Mouse (Mus musculus) midbrain, embryonic 16.5 days (tissue): ENCODE data around the gene Ebi3. TPM values are rescaled to one million over a fixed set of nuclear protein-coding genes. Genes with fewer than 3 reads are reported as not detected.

Experiments
- ATAC-seq: fragments of 200-750 bp; cut with Nextera tagmentation; 2 replicates; pipeline ENCODE4 v1.8.0; 2017; ENCODE audit warnings: moderate TSS enrichment
- H3K27ac ChIP-seq: fragments of 300-500 bp; sonication (generic); 2 replicates; pipeline ENCODE4 v1.5.1; 2014; ENCODE audit warnings: mild to moderate bottlenecking, low read length, mixed read lengths
- H3K27me3 ChIP-seq: fragments of 300-500 bp; sonication (generic); 2 replicates; pipeline ENCODE4 v1.6.1; 2014; ENCODE audit warnings: low read depth, low read length, mixed read lengths; ENCODE audit not compliant: control insufficient read depth, insufficient read depth
- H3K36me3 ChIP-seq: fragments of 300-500 bp; sonication (generic); 2 replicates; pipeline ENCODE4 v1.6.1; 2014; ENCODE audit warnings: mild to moderate bottlenecking, low read length, moderate library complexity, mixed read lengths; ENCODE audit not compliant: control insufficient read depth, insufficient read depth
- H3K4me1 ChIP-seq: fragments of 300-500 bp; sonication (generic); 2 replicates; pipeline ENCODE4 v1.6.1; 2014; ENCODE audit warnings: mild to moderate bottlenecking, low read length, mixed read lengths; ENCODE audit not compliant: control insufficient read depth, insufficient read depth
- H3K4me2 ChIP-seq: fragments of 300-500 bp; sonication (generic); 2 replicates; pipeline ENCODE4 v1.6.1; 2014; ENCODE audit warnings: mild to moderate bottlenecking, low read length, mixed read lengths
- H3K4me3 ChIP-seq: fragments of 300-500 bp; sonication (generic); 2 replicates; pipeline ENCODE4 v1.5.1; 2014; ENCODE audit warnings: low read depth, mild to moderate bottlenecking, low read length, moderate library complexity, mixed read lengths
- H3K9ac ChIP-seq: fragments of 300-500 bp; sonication (generic); 2 replicates; pipeline ENCODE4 v1.6.1; 2014; ENCODE audit warnings: low read depth, low read length, mixed read lengths
- H3K9me3 ChIP-seq: fragments of 300-500 bp; sonication (generic); replicated peaks from 2 replicates; pipeline ENCODE4 v1.6.1; 2014; ENCODE audit warnings: mild to moderate bottlenecking, low read length, mixed read lengths; ENCODE audit not compliant: control insufficient read depth, poor library complexity, severe bottlenecking
- WGBS: fragments of 180-500 bp; shearing (Covaris S2); extraction: QIAGEN DNeasy Blood & Tissue Kit; methylation state at CpG from one replicate; pipeline ENCODE4 v1.1.7; 2014; 5-methylcytosine and 5-hydroxymethylcytosine counted together
- polyA plus RNA-seq: library from polyadenylated mRNA; unstranded; fragments of >200 nt; fragmentation: Nextera tagmentation; extraction: Ambion mirVana; gene quantifications from 2 replicates; pipeline ENCODE4 v1.2.1, GENCODE M21; 2015

The Ebi3 gene
- polyA plus RNA-seq, 1 experiment from 2014 or later: 7.1 TPM

- peak; percentile 44 for ATAC-seq
- no peaks in the 10 kb centered on the region for H3K9me3 ChIP-seq
- peaks cover 31% of the 10 kb centered on the region for H3K4me1 ChIP-seq
- no peaks in the 10 kb centered on the region for H3K27me3 ChIP-seq
- 1% methylated on average over 26 of the region's 26 CpGs for WGBS
- no peaks in the 10 kb centered on the region for H3K36me3 ChIP-seq
- peak overlapping the region; percentile 61 for H3K27ac ChIP-seq
- peak overlapping the region; percentile 42 for H3K4me3 ChIP-seq
- peak overlapping the region; percentile 51 for H3K9ac ChIP-seq
- H3K4me2 ChIP-seq: peak overlapping the region; percentile 52
Measured at GRCm38 (mm10) chr17:55956129-55956528, 3.7 kb downstream of the Ebi3 start.

- H3K36me3 ChIP-seq: no peaks in the 10 kb centered on the region
- peak overlapping the region; percentile 52 for H3K4me2 ChIP-seq
- peak overlapping the region; percentile 61 for H3K27ac ChIP-seq
- ATAC-seq: peak; percentile 4; the same call in 1 of the 2 replicates
- peak overlapping the region; percentile 51 for H3K9ac ChIP-seq
- peak overlapping the region; percentile 42 for H3K4me3 ChIP-seq
- 31% methylated on average over 6 of the region's 6 CpGs for WGBS
- no peaks in the 10 kb centered on the region for H3K27me3 ChIP-seq
- no peaks in the 10 kb centered on the region for H3K9me3 ChIP-seq
- peaks cover 31% of the 10 kb centered on the region for H3K4me1 ChIP-seq
Measured at GRCm38 (mm10) chr17:55956591-55956990, 4.2 kb downstream of the Ebi3 start.

- ATAC-seq: no peak
- no peaks in the 10 kb centered on the region for H3K27me3 ChIP-seq
- H3K9me3 ChIP-seq: no peaks in the 10 kb centered on the region
- 0 out of 2 replicates have a peak, but pooled peaks cover 3% of the 10 kb centered on the region for H3K36me3 ChIP-seq
- peak overlapping the region; percentile 60; the same call in 1 of the 2 replicates for H3K27ac ChIP-seq
- peak overlapping the region; percentile 3; the same call in 1 of the 2 replicates for H3K4me3 ChIP-seq
- peaks cover 31% of the 10 kb centered on the region for H3K4me1 ChIP-seq
- H3K4me2 ChIP-seq: peak overlapping the region; percentile 52
- WGBS: 14% methylated on average over 9 of the region's 9 CpGs
- H3K9ac ChIP-seq: peak overlapping the region; percentile 26; the same call in 1 of the 2 replicates
Measured at GRCm38 (mm10) chr17:55957168-55957567, 4.7 kb downstream of the Ebi3 start.

DNA sequence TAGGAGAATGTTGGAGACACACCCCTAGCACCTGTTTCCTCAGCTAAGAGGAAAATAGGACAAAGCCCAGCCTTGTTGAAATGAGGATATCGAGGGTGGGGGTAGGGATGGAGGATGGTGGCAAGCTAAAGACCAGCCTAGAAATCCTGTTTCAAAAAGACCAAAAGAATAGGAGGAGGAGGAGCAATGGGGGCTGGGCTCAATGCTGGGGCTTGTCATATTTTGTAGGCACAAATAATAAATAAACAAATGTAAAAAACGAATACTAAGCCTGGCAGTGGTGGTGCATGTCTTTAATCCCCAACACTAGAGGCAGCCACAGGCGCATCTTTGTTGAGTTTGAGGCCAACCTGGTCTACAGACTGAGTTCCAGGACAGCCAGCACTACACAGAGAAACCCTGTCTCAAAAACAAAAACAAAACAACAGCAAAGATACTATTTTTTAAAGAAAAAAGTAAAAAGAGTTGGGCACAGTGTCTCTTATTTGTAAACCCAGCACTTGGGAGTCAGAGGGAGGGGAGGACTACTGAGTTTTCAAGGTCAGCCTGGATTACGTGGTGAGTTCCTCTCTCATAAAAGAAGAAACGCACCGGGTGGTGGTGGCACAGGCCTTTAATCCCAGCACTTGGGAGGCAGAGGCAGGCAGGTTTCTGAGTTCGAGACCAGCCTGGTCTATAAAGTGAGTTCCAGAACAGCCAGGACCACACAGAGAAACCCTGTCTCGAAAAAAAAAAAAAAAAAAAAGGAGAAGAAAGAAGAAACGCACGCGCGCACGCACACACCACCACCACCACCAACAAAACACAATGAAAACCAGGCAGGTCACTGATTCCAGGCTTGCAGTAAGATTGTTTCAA lies 5.5 kb downstream of the Ebi3 start:
- H3K27ac ChIP-seq: peak overlapping the region; percentile 89

GRCm38 (mm10) chr17:55958584-55958886 lies 6.1 kb downstream of the Ebi3 start:
- 22% methylated on average over 2 of the region's 2 CpGs for WGBS
- no peaks in the 10 kb centered on the region for H3K27me3 ChIP-seq
- H3K4me1 ChIP-seq: peaks cover 31% of the 10 kb centered on the region
- H3K27ac ChIP-seq: peak overlapping the region; percentile 89
- ATAC-seq: no peak
- 0 out of 2 replicates have a peak, but pooled peaks cover 3% of the 10 kb centered on the region for H3K36me3 ChIP-seq
- H3K4me2 ChIP-seq: peak overlapping the region; percentile 66
- peak overlapping the region; percentile 55 for H3K9ac ChIP-seq
- no peaks in the 10 kb centered on the region for H3K9me3 ChIP-seq
- H3K4me3 ChIP-seq: peak overlapping the region; percentile 51

More for the DNA sequence above, 5.5 kb downstream of the Ebi3 start:
- 85% methylated on average over 13 of the region's 13 CpGs for WGBS
- Histone ChIP-seq H3K36me3 (0 out of 2 replicates have a peak, but pooled peaks cover 3% of the 10 kb centered on the region), H3K27me3 (no peaks in the 10 kb centered on the region), H3K4me1 (peaks cover 31% of the 10 kb centered on the region), H3K9me3 (no peaks in the 10 kb centered on the region), H3K4me3 (peak overlapping the region; percentile 51), H3K9ac (peak overlapping the region; percentile 55), H3K4me2 (peak overlapping the region; percentile 66)
- ATAC-seq: no peak

DNA sequence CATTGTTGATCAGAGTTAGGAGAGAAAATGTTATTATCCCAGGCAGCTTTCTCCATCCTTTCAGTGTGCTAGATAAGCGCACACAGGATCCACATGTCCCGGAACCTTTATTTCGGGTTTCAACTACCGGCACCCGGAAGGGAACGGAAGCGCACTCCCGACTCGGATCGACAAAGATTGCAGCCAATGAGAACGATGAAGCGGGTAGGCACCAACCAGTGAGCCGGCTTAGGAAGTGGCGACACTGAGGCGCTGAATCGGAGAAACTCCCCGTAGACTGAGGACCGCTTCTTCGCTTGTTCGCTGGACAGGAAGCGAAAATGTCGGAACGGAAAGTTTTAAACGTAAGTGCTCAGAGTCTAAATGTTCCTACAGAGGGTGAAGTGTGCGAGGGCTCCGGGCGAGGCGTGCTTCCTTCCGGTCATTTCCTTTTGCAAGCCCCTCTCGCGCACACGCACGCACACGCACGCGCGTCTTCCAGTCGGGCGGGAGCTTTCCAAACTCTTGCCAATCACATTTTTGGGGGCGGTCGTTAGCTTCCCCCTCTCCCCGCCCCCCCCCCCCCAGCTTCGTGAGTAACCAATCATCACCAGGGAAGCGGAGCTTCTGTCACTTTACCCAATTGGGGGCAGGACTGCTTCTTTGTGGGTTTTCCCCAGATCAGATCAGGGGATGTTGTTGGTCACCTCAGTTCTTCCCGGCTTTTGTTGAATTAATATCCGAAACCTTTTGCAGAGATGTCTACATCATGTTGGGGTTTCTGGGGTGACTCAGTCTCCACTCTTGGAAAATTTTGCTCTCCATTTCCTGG lies 6.7 kb downstream of the Ebi3 start, which contains the start of gene Yju2:
TSS of gene Yju2 (plus strand) at position 182 of the 811 bp plus-strand sequence.
- WGBS: under 1% methylated on average over 46 of the region's 46 CpGs
- peak; percentile 90 for ATAC-seq

DNA sequence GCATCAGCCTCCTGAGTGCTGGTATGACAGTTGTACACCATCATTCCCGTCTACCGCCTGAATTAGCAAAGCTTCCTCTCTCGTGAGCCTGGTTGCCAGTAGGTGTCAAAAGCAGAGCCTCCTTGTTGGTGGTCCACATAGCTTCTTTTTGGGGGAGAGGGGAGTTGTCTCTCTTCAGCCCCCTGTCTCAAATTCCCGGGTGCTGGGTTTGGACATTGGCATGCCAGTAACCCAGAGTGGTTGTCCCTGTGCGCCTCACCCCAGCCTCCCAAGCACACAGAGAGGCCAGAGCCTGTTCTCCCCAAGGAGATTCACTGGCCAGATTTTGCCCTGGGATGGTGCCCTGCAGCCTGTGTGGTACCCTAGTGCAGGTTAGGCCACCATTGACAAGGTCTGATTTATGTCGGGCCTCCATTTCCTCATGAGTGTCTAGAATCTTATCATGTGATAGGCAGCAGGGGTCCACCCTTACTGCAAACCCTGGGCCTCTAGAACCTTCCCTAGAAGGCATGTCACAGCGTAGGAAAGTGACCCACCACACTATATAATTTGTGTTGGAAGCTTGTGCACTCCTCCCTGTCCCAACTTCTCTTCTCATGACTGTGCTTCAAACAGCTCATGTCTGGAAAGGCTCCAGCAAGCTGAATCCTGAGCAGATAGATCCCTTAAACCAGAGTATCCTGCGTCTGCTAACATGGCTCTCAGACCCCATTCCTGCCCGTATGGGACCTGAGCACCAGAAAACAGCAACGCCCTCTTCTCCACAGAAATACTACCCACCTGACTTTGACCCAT lies 7.7 kb downstream of the Ebi3 start:
- WGBS: 76% methylated on average over 10 of the region's 10 CpGs
- peak overlapping the region; percentile 75 for H3K27ac ChIP-seq
- peak overlapping the region; percentile 51 for H3K4me3 ChIP-seq
- peak overlapping the region; percentile 56 for H3K4me2 ChIP-seq
- H3K36me3 ChIP-seq: peaks cover 5% of the 10 kb centered on the region; the same call in 1 of the 2 replicates
- H3K4me1 ChIP-seq: peaks cover 31% of the 10 kb centered on the region
- ATAC-seq: no peak
- H3K9ac ChIP-seq: peak overlapping the region; percentile 27
- H3K27me3 ChIP-seq: no peaks in the 10 kb centered on the region
- no peaks in the 10 kb centered on the region for H3K9me3 ChIP-seq

More for the DNA sequence above, 6.7 kb downstream of the Ebi3 start, which contains the start of gene Yju2:
- Histone ChIP-seq H3K27me3 (no peaks in the 10 kb centered on the region), H3K36me3 (0 out of 2 replicates have a peak, but pooled peaks cover 3% of the 10 kb centered on the region), H3K9ac (peak within 1 kb of the TSS; percentile 57), H3K4me2 (peak within 1 kb of the TSS; percentile 66), H3K9me3 (no peaks in the 10 kb centered on the region), H3K4me3 (peak within 1 kb of the TSS; percentile 51), H3K4me1 (peaks cover 31% of the 10 kb centered on the region), H3K27ac (peak within 1 kb of the TSS; percentile 89)

GRCm38 (mm10) chr17:55960791-55961190 lies 8.4 kb downstream of the Ebi3 start:
- Histone ChIP-seq H3K9me3 (no peaks in the 10 kb centered on the region), H3K36me3 (peaks cover 6% of the 10 kb centered on the region; the same call in 1 of the 2 replicates), H3K4me2 (no peak overlapping the region), H3K4me1 (peaks cover 26% of the 10 kb centered on the region), H3K27ac (no peak overlapping the region), H3K9ac (no peak overlapping the region), H3K4me3 (no peak overlapping the region), H3K27me3 (no peaks in the 10 kb centered on the region)
- ATAC-seq: no peak
